Mouse (Mus musculus): Measurements from ENCODE around the gene Dnaja3.

Gene Dnaja3

GRCm38 (mm10) chr16:4606431-4607084, 33.2 kb upstream of the Dnaja3 start:
- in situ Hi-C loops (cut with MboI, MseI), result loop anchor here (5.0 kb wide), 1 partner anchor 304 kb away; no protein-coding TSS in a partner anchor

DNA sequence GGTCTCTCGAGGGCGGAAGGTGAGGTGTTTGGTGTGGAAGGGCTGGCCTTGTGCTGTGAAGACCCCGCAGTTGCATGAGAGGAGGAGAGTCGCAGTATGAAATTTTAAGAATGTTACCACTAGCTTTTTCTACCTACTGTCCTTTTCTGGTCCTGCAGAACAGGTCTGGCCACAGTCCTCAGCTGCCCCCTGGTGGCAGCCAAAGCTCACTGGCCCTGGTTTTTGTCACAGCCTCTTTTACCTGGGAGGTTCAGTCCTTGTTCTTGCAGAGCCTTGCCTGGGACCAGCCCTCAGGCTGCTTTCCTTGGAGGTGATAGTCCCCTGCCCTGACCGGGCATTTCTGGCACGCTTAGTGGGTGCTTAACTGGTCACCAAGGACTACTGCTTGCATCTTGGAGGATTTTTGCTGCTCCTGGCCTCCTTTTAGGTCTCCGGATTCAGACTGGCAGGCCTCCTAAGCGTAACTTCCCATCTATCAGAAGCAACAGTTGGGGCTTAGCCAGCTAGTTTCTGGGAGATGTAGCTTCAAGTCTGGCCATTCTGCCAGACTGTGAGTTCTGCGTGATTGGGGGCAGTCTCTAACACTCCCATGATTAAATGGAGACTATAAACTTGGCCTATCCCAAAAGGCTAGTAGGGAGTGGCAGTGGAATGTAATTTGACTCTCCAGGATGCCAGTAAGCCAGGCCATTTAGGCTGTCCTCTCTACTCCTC, 31.8 kb upstream of the Dnaja3 start:
- in situ Hi-C loops (cut with MboI, MseI), result loop anchor here (5.0 kb wide), 1 partner anchor 306 kb away; no protein-coding TSS in a partner anchor

DNA sequence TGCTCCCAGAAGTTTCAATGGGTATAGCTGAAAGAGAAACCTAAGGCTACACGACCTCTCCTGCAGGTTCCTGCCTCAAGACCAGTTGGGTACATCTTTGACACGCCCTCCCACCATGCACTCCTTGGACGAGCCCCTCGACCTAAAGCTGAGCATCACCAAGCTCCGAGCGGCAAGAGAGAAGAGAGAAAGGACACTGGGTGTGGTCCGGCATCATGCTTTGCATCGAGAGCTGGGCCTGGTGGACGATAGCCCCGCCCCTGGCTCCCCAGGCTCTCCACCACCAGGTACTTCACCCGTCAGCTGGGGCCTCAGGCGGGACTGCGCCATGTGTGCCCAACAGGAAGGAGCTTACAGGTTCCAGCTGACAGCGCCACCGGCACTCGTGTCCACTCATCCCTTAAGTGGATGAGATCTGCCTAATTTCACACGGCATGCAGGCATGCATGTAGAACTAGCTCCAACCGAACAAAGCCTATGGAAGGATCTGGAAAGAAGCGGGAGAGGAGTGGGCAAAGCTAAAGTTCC, 31.2 kb upstream of the Dnaja3 start:
- in situ Hi-C loops (cut with MboI, MseI), result loop anchor here (5.0 kb wide), 1 partner anchor 306 kb away; no protein-coding TSS in a partner anchor

GRCm38 (mm10) chr16:4611193-4611592, 28.6 kb upstream of the Dnaja3 start:
- in situ Hi-C loops (cut with MboI, MseI), result loop anchor here (5.0 kb wide), 2 partner anchors 39 to 129 kb away; no protein-coding TSS in a partner anchor

- in situ Hi-C loops (cut with MboI, MseI), result loop anchor here (5.0 kb wide), 2 partner anchors 39 to 129 kb away; no protein-coding TSS in a partner anchor
These were observed 28.1 kb upstream of the Dnaja3 start for GRCm38 (mm10) chr16:4611676-4612075.

- in situ Hi-C loops (cut with MboI, MseI), result loop anchor here (5.0 kb wide), 2 partner anchors 41 to 131 kb away; no protein-coding TSS in a partner anchor
These were observed 26.1 kb upstream of the Dnaja3 start for GRCm38 (mm10) chr16:4613736-4614135.

- in situ Hi-C loops (cut with MboI, MseI), result loop anchor here (5.0 kb wide), 2 partner anchors 42 to 132 kb away; no protein-coding TSS in a partner anchor
These were observed 25.1 kb upstream of the Dnaja3 start for GRCm38 (mm10) chr16:4614639-4615038.

- in situ Hi-C loops (cut with MboI, MseI), result no loop called here
These were observed 24.5 kb upstream of the Dnaja3 start for GRCm38 (mm10) chr16:4615297-4615696.

GRCm38 (mm10) chr16:4616829-4617228, 23.0 kb upstream of the Dnaja3 start:
- in situ Hi-C loops (cut with MboI, MseI), result no loop called here

DNA sequence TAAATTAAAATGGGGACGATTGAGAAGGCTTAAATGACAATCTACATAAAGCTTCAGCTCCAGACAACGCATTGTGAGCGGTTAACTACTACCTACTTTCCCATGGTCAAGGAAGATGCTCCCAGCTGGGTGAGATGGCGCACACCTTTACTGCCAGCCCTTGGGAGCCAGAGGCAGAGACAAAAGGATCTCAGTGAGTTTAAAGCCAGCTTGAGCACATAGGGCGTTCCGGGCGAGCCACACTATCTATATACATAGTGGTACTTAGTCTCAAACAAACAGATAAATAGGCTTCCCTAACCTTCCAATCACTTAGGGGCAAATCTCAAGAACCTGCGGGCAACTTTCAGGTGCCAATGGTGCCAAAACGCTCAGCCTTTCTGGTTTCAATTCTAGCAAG, 15.7 kb upstream of the Dnaja3 start:
- in situ Hi-C loops (cut with MboI, MseI), result no loop called here

DNA sequence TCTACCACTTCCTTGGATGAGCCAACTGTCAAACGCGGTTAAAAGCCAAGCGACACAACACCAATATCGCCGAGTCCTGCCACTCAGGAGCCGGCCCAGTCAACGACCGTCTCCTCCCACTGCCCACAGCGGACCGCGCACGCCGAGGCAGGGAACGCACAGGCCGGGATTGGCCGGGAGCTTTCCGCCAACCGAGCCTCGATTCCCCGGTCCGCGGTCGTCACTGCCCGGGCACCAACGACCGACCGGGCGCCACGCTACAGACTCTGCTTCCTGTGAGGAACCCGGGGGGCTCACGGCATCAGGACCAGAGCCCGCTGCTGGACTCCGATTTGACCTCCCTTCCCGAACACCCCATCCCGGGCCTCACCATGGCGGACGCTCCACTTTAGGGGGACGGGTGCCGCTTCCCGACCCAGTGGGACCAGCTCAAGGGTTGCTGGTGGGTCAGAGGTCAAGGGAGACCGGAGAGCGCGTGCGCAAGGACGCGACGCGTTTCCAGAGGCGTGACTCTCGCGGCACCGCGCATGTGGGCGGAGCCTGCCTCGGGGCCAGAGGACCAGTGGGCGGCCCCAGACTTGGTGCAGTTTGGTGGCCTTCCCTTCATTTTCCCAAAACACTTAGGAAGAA, 15.2 kb upstream of the Dnaja3 start, which contains the start of gene Pam16:
Gene Pam16, minus strand, starts transcription at position 508 of the 630 bp plus-strand sequence.
- in situ Hi-C loops (cut with MboI, MseI), result no loop called here

DNA sequence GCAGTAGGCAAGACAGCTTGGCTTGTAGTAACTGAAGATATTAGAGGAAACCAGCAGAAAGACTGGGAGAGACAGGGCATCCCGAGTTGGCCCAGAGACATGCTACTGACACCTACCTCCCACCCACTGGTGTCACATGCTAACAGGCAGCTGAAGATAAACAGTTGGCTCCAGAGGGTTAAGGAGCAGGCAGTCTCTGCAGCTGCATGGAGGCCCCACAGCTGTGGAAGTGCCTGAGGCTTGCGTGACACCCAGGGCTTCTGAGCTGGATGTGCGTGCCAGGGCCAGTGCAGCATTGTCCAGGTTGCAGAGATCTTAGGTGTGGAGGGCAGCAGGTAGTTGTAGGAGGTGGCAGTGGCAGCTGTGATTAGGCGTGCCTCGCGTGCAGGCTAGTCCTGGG, 12.7 kb upstream of the Dnaja3 start:
- in situ Hi-C loops (cut with MboI, MseI), result no loop called here

DNA sequence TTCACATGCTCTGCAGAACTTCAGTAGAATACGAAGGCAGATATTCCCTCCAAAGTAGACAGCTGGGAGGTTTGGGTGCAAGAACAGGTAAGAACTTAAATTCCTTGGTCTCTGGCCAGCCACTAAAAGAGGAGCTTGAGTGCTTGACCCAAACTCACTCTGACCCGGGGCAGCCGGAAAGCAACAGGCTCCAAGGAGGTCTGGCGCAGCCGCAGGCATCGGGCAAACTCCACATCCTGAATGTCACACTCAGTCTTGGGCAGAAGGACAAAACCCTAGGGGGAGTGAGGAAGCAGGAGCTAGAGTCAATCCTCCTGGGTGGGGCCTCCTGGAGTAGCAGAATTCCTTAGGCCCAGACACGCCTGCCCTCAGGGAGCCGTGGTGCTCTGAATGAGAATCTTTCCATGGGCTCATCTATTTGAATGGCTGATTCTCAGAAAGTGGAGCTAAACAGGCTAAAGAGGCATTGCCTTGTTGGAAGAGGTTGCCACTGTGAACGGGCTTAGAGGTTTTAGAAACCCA, 10.8 kb upstream of the Dnaja3 start:
- in situ Hi-C loops (cut with MboI, MseI), result no loop called here

GRCm38 (mm10) chr16:4629950-4630349, 9.8 kb upstream of the Dnaja3 start:
- in situ Hi-C loops (cut with MboI, MseI), result no loop called here

GRCm38 (mm10) chr16:4632050-4632449, 7.7 kb upstream of the Dnaja3 start:
- in situ Hi-C loops (cut with MboI, MseI), result no loop called here

DNA sequence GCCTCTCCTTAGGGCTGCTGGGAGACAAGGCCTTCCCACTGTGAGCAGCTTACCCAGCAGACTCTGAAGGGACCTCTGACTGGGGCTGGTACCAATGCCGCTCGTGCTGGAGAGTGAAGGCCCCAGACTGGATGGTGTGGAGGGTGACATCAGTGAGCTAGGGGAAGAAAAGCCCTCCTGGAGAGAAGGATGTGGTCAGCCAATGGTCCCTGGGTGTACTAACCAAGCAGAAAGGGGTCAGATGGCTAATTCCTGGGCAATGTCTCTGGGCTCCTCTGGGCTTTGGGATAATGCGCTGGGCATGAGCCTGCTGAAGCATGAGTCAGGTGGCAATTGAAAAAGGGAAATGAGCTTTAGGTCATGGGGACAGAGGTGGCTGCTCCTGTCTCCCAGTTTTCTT, 6.1 kb upstream of the Dnaja3 start:
- in situ Hi-C loops (cut with MboI, MseI), result no loop called here

GRCm38 (mm10) chr16:4634681-4635080, 5.1 kb upstream of the Dnaja3 start:
- in situ Hi-C loops (cut with MboI, MseI), result no loop called here

DNA sequence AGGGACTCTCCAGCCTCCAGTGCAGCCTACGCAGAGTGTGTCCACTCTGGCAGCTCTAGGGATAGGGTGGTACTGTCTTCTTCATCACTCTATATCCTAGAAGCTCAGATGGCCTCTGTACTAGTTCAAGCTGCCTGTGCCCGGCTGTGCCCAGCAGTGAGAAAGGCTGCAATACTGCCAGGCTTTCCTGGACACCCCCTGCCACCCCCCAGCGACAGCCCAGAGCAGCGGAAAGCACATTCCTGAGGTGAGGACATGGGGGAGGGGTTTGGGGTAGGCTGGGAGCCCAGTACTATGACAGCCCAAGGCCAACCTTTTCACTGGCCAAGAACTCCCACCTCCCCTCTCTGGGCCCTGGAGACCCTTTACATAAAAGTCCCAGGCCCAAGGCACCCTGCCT, 4.0 kb upstream of the Dnaja3 start:
- in situ Hi-C loops (cut with MboI, MseI), result no loop called here

- in situ Hi-C loops (cut with MboI, MseI), result no loop called here
These were observed 848 bp upstream of the Dnaja3 start for GRCm38 (mm10) chr16:4638891-4639390.

GRCm38 (mm10) chr16:4640267-4641005, 647 bp downstream of the Dnaja3 start:
- in situ Hi-C loops (cut with MboI, MseI), result no loop called here

Measured in T-helper 1 cell (primary cell).